Mouse (Mus musculus): ENCODE results near the gene Yeats2. TPM values are rescaled to one million over a fixed set of nuclear protein-coding genes. Genes with fewer than 3 reads are reported as not detected.
"Not testable (repeated sequence)": the region's sequence is repeated elsewhere in the genome, so short reads cannot be mapped to it uniquely, and the experiment has no call there.

The Yeats2 gene
- 10 to 100 TPM; 18.1 to 29.7 TPM for total RNA-seq (2021)
- long read RNA-seq, experiment 1, full-length matches to known transcripts = 9 of 28 reads
- long read RNA-seq, experiment 1, partial matches to known transcripts = 9 of 28 reads
- long read RNA-seq, experiment 1, other reads (novel, unspliced or antisense) = 10 of 28 reads
- long read RNA-seq, experiment 2, full-length matches to known transcripts = 3 of 10 reads
- long read RNA-seq, experiment 2, partial matches to known transcripts = 3 of 10 reads
- long read RNA-seq, experiment 2, other reads (novel, unspliced or antisense) = 4 of 10 reads

DNA sequence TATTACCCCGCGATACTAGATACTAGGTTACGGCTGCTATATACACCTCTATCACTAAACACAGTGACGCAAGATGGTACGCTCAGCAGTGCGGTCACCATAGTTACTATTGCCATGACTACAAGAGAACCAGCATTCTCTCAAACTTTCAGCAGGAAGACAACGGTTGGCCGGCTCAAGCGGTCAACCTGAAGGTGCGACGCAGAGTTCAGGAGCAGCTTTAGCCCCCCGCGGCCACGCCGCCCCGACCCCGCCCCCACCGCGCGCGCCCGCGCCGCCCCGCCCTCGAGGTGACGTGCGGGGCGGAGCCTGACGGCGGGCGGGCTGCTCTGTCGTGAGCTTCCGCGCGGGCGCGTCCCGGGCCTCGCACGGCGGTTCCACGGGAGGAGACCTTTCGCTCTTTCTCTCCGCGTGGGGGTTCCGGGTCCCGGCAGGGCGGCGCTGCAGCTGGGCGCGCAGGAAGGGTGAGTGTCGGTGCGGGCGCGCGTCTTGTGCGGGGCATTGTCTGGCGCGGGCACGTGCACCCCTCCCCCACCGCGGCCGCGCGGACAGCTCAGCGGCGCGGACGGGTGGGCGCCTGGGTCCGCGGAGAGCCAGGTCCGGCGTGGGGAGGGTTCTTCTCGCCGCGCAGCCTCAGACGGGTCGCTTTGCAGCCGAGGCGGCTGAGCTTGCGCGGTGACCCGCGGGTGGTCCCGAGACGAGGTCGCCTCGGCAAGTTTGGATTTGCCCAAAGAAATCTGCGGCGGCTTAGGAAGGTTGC, at the start of gene Yeats2:
Gene Yeats2 (plus strand): TSS at position 292 of the 760 bp plus-strand sequence.
- peak; percentile 79 for DNase-seq

DNA sequence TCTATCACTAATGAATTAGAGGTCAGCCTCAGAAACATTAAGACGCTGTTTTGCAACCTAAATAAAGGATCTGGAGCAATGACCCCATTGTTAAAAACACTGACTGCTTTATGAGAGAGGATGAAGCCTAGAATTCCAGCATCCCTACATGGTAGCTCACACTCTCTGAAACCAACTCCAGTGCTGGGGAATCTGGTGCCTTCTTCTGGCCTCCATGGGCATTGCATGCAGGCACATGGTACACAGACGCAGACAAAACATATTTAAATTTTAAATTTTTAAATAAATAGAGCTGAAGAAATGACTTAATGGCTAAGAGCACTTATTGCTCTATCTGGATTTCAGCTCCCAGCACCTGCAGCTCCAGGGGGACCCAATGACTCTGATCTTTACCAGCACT, 44.9 kb upstream of the Yeats2 start:
- peak; percentile 12 for DNase-seq

DNA sequence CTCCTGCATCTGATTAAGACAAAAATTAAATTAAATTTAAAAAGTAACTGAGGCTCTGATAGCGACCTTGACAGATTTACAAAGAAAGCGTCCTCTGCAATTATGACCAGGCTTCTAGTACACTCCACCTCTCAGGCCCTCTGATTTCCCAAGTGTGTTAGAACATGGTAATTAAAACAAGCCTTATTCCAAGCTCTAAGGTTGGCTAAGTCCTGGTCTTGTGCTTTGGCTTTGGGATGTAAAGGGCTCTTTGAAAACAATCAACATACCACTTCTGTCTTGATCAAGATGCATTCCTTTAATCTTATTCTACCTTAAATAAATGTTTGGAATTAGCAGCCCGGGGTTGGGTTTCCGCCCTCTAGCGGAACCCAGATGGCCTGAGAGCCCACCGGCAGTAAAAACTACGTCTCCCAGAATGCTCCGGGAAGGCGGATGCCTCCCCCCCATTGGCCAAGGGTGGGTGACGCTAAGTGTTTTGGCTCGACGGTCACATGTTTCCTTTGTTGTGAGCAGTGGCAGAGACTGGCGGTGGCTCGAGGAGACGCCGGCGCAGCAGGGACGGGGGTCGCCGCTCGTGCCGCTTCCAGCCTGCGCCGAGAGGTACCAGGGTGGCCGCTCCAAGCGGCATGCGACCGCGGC, 43.7 kb upstream of the Yeats2 start, which contains the start of gene Klhl24:
Gene Klhl24 (plus strand): TSS at position 474 of the 642 bp plus-strand sequence.
- DNase-seq = peak; percentile 83

DNA sequence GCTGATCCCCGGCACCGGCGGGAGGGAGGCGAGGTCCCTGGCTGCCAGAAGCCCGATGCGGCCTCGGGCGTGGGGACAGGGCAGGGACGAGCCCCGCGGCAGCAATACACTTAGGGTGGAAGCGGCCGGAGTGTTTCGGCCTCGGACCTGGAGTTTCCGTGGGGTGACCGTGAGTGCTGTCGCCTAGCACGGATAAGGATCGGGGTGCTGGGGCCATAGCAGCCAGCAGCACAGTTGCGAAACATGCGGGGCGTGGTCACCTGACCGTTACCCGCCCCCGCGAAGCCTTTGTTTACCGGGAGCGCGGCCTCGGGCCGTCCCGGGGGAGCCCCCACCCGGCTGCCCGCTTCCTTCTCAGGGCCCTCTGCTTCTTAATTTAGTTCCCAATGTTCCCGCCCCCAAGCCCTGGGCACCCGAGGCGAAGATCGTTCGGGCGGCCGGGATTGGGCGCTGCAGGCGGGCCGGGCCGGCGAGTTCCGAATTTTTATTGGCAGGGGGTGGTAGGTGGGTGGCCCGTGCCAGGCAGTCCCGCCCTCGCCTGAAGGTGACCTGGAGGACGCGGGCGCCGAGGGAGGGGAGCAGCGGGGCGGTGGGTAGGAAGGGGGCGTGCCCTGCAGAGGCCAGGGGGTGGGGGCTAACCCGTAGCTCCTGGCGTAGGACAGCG, 43.0 kb upstream of the Yeats2 start:
- DNase-seq = peak; percentile 91

DNA sequence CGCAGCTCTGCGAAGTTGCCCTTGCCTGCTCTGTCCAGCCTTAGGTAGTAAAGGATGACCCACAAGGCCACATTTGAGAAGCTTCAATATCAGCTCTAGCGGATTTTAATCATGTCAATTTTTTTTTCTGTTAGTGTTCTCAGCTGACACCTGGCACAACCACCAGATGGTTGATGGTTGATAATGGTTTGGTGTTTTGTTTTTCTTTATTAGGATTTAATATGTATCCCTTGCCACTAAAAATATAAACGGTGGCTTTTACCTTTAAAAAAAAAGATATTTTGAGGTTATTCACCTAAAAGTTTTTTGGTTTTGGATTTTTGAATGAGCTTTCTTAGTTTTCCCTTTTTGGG, 42.5 kb upstream of the Yeats2 start:
- DNase-seq = no peak

DNA sequence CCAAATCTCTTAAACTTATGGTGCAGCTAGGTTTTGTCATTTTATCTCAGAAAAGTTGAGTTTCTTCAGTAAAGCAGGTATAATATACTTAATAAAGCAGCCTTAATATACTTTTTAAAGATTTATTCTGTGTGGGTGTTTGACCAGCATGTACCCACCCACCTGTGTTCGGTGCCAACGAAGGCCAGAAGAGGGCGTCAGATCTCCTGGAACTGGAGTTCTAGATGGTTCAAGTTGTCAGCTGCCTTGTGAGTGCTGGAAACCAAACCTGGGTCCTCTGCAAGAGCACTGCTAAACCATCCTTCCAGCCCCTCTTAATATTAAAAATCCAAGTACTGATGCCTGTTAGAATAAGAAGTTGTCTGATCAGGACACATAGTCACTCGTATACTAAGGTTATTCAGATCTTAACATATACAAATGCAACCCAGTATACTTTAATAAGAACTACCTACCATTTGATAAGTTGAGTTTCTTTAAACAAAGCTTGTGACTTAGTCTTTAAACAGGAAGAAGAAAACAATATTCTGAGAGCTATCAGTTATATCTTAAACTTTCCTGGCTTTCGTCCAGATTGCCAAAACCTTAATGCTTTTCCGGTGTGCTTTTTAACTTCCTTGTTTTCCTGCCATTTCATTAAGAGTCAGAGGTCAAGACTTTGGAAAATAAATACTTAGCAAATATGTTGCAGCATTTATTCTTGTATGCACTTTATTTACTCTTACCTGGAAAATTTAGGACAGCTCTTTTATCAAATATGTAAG, 41.8 kb upstream of the Yeats2 start:
- DNase-seq = no peak

DNA sequence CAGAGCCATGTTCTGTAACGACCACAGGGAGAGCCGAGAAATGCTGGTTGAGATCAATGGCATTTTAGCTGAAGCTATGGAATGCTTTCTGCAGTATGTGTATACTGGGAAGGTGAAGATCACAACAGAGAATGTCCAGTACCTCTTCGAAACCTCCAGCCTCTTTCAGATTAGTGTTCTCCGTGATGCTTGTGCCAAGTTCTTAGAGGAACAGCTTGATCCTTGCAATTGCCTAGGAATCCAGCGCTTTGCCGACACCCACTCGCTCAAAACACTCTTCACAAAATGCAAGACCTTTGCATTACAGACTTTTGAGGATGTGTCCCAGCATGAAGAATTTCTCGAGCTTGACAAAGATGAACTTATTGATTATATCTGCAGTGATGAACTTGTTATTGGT, 33.9 kb upstream of the Yeats2 start:
- no peak for DNase-seq

DNA sequence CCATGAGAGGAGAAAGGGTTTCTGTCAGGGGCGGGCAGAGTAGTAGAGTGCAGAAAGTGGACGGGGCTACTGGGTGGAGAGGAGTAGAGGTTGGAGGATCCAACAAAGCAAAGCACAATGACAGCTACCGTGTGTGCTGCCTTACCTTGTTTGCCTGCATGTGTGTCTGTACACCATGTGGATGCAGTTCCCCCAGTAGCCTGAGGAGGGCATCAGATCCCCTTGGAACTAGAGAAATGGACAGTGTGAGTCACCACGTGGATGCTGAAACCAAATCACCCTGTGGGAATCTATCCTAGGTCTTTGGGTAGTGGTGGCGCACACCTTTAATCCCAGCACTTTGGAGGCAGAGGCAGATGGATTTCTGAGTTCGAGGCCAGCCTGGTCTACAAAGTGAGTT, 31.9 kb upstream of the Yeats2 start:
- DNase-seq = no peak

DNA sequence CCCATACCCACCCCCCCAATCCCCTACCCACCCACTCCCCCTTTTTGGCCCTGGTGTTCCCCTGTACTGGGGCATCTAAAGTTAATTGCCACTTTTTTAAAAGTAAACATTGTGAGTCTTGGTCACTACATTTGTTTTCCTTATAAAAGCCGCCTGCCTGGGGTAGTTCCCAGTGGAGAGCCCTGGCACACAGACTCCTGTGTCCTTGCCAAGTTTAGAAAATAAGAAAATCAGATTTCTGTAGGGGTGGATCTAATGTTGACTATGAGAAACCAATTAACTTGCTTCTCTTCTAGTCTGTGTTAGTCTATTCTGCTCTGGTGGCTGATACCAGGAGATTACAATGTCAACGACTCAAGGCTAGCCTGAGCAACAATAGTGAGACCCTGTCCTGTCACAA, 28.2 kb upstream of the Yeats2 start:
- DNase-seq = no peak

DNA sequence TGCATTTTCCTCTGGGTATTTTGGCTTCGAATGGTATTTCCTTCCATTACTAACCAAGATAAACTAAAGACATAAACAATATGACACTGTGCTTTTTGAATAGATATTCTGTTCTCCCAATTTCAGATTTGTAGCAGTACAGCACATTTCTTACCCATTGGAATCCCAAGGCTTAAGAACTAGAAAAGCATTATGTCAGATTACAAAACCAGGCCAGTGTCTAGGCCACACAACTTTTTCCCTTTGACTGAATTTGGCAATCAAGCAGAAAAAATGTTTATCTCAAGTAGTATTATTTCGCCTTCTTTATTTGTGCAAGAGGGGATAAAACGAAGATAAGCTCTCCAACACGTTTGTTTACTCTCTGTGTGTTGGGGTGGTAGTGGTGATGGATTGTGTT, 24.8 kb upstream of the Yeats2 start:
- no peak for DNase-seq

DNA sequence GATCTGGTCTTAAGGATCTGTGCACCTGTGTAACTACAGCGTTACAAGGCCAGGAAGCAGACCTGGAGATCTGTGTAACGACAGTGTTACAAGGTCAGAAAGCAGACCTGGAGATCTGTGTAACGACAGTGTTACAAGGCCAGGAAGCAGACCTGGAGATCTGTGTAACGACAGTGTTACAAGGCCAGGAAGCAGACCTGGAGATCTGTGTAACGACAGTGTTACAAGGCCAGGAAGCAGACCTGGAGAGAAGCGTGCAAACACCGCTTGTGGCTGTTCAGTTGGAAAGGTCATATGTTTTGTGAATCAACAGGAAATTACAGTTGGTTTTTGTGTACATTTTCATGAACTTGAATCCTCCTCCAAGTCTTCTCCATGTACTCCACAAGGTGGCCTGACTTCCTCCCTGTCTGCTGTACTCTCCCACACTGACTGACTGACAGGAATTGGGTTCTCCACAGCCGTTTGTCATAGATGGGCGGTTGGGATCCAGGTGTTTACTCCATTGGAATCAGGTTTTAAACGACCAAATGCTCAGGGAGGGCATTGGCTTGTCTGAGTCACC, 14.5 kb upstream of the Yeats2 start:
- not testable (repeated sequence) for DNase-seq

DNA sequence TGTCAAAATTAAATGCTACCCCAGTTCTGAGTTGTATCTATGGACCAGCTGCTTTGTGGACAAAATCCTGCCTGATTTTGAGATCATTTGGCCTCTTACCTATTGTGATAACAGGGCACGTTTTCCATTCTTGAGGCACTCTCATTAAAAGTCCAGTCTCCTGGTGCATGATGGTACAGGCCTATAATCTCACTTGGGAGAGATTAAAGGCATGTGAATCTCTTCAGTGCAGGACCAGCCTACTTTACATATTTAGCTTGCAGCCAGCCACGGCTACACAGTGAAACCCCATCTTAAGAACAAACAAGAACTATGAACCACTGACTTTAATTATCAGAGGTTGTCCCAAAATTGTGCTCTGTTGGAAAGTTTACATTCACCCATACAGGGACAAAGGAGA, 10.5 kb upstream of the Yeats2 start:
- no peak for DNase-seq

DNA sequence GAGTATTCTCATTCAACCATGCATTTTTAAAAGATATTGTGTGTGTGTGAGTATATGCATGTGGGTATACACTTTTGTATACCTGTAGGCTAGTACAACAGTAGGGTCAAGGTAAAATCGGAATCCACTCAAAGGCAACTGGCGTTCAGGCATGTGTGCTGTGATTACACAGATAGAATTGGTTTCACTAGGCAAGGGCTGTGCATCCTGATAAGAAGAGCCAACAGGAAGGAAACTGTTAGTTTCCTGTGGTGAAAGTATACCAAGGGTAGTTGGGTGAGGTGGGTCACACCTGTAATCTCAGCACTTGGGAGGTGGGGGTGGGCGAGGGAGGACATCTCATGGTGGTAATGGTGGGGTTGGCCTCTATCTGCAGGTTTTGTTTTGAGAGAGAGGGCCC, 3.7 kb downstream of the Yeats2 start:
- DNase-seq = no peak

DNA sequence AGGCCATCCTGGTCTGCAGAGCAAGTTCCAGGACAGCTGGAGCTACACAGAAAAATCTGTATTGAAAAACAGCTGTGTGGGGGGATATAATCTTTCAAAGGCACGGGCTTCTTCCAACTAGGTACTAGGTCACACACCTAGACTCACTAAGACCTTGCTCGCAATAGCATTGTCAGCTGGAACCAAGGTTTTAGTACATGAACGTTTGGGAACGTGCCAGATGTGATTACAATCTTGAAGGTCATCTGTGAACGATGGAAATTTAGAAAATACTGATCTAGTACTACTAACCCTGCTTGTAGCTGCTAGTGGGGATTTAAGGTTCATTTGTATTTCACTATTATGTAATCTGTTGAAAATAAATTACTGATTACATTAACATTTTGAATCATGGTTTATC, 11.1 kb downstream of the Yeats2 start:
- no peak for DNase-seq

DNA sequence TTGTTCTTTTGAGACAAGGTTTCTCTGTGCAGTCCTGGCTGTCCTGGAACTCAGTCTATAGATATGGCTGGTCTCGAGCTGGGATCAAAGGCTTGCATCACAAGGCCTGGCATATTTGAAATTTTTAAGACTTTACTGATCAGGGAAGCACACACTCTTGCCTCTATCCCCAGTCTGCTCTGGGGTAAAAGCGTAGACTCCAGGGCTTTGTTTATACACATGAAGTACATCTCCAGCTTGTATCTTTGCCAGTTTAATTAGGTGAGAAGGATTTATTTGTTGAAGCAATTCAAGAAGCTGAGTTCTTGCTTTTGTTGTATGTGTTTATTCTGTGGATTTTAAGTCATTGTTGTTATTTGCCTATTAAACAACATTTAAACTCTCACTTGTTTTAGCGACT, 12.9 kb downstream of the Yeats2 start:
- DNase-seq = no peak

DNA sequence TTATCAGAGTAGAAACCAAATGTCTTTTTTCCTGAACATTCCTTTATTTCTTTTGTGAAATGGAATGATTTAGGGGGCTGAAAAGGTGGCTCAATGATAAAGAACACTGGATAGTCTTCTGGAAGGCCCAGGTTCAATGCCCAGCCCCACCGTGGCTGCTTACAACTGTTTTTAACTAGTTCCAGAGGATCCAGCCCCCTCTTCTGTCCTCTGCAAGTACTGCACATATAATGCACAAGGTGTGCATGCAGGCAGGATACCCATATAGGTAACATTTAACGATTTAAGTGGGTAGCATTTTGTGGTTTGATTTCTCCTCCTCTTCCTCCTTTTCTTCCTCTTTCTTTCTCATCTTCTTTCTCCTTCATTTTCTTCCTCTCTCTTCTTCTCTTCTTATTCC, 19.3 kb downstream of the Yeats2 start:
- DNase-seq = no peak

DNA sequence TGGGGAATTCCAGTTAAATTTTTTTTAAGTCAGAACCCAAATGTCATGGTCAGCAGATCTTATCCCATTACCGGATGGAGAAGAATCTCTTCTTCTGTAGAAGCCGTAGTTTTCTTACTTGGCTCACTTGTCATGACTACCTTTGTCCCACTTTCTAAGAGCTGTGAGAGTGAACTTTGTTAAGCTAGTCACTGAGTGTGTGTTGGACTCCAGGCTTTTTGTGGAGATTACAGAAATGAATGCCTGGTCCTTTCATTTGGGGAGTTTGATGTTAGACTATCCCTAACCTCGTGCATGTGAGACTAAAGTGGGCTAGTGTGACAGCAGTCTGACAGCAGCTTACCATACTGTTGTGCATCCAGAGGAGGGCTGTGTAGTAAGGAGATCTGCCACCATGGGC, 28.2 kb downstream of the Yeats2 start:
- no peak for DNase-seq

DNA sequence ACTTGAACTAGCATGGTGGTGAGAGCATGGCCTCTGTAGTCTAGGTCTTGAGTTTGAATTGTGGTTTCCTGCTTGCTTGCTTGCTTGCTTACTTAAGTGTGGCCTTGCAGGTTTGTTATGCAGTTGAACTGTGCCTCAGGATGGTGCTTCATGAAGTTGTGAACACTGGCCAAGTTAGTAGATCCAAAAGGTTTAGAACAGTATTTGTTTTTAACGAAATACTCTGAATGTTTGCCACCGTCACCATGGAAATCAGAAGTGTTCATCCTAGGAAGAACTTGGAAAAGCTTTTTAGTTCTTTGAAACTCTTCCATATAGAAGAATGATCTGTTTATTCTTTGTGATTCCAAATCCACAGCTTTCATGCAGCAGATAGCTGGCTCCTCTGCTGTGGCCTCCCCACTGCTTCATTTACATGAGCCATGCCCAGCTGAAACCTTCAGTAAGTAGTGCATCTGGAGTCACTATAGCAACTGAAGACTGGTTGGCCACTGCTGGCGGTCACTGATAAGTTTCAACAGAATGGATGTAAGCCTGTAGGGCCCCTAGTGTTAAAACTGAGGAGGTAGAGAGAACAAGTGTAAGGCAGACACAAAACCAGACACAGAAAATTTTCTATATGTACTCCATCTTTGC, 28.7 kb downstream of the Yeats2 start:
- DNase-seq = no peak

DNA sequence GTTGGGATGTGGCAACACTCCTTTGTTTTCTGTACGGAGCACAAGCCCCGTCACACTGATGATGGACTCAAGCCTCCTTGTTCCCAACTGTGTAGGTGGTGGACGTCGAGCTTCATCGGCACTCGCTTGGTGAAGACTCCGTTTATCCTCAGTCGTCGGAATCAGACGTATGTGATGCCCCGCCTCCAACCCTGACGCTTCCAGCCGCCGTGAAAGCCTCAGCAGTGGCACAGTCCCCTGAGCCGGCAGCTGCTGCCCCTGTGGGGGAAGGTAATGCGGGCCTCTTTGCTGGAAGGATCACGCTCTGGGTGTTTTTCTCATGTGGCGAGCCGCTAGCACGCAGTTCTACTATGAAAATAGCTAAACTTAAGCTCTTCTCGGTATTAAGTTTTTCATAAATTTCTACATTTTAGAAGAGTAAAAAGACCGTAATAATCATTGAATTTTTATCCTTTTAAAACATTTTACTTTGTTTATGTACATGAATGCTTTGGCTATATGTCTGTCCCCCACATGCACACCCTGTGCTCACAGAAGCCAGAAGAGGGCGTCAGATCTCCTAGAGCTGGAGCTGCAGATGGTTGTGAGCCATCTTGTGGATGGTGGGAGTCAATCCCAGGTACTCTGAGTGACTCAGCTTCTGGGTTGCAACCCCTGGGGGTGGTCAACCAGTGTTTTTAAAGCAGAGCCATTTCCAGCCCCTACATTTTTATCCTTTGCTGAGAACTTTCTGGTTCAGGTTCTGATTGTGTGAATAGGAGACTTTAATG, 38.7 kb downstream of the Yeats2 start:
- no peak for DNase-seq

DNA sequence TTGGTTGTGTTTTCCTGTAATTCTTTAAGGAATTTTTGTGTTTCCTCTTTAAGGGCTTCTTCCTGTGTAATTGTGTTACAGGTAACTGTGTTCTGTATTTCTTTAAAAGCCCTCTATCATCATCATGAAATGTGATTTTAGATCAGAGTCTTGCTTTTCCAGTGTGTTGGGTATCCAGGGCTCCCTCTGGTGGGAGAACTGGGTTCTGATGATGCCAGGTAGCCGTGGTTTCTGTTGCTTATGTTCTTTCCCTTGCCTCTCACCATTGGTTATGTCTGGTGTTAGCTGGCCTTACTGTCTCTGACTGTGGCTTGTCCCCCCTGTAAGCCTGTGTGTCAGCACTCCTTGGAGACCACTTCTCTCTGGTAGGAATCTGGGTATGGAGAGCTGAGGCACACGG, 44.5 kb downstream of the Yeats2 start:
- DNase-seq = no peak
